Mouse (Mus musculus): ENCODE measurements around the gene Trdn.

GRCm38 (mm10) chr10:33366521-33366920, 286.2 kb downstream of the Trdn start:
- TF ChIP-seq POLR2A (IDR thresholded peaks at IDR 0.05; ENCODE audit: low read depth, low read length), result no peak
- TF ChIP-seq CTCF (IDR thresholded peaks at IDR 0.05; ENCODE audit: borderline replicate concordance, insufficient read depth, low read length), result no peak

All from embryonic fibroblast, embryonic 13.5 days (primary cell).